Mouse (Mus musculus): Measurements from ENCODE around the gene Clec2g. TPM values are rescaled to one million over a fixed set of nuclear protein-coding genes. Genes with fewer than 3 reads are reported as not detected.
A peak's percentile ranks its signal among the peaks of the same experiment; 100 is the strongest.
"Not testable (repeated sequence)": the region's sequence is repeated elsewhere in the genome, so short reads cannot be mapped to it uniquely, and the experiment has no call there.

Gene Clec2g
- polyA plus RNA-seq, 1 experiment from 2014 or later: not detected

GRCm38 (mm10) chr6:128933050-128933449 lies 1.1 kb upstream of the Clec2g start:
- no peaks in the 10 kb centered on the region for H3K27me3 ChIP-seq (ENCODE audit: control insufficient read depth, insufficient read depth, low read length)
- no peak overlapping the region for H3K27ac ChIP-seq
- no peak overlapping the region for H3K4me2 ChIP-seq (replicated peaks)
- no peak overlapping the region for H3K4me3 ChIP-seq (replicated peaks; ENCODE audit: low read length)
- H3K9ac ChIP-seq: no peak overlapping the region
- no peaks in the 10 kb centered on the region for H3K9me3 ChIP-seq (ENCODE audit: control insufficient read depth, low read length)
- H3K4me1 ChIP-seq (replicated peaks; ENCODE audit: control insufficient read depth, insufficient read depth, low read length): no peaks in the 10 kb centered on the region
- WGBS: 87% methylated on average over 2 of the region's 2 CpGs
- DNase-seq (ENCODE audit: low spot score): no peak
- ATAC-seq (ENCODE audit: low FRiP score): no peak
- no peaks in the 10 kb centered on the region for H3K36me3 ChIP-seq (replicated peaks; ENCODE audit: control insufficient read depth, insufficient read depth)

GRCm38 (mm10) chr6:128935889-128936665 lies 1.9 kb downstream of the Clec2g start:
- not testable (repeated sequence) for DNase-seq (ENCODE audit: low spot score); ATAC-seq (ENCODE audit: low FRiP score); H3K4me3 ChIP-seq (replicated peaks; ENCODE audit: low read length); H3K27me3 ChIP-seq (ENCODE audit: control insufficient read depth, insufficient read depth, low read length); H3K9ac ChIP-seq; H3K36me3 ChIP-seq (replicated peaks; ENCODE audit: control insufficient read depth, insufficient read depth); H3K9me3 ChIP-seq (ENCODE audit: control insufficient read depth, low read length); H3K27ac ChIP-seq; H3K4me1 ChIP-seq (replicated peaks; ENCODE audit: control insufficient read depth, insufficient read depth, low read length); H3K4me2 ChIP-seq (replicated peaks)
- 95% methylated on average over 4 of the region's 13 CpGs for WGBS

GRCm38 (mm10) chr6:128941646-128942421 lies 7.7 kb downstream of the Clec2g start:
- WGBS: 87% methylated on average over 5 of the region's 5 CpGs
- peak; percentile 12 for DNase-seq (ENCODE audit: low spot score)
- Histone ChIP-seq H3K9me3 (ENCODE audit: control insufficient read depth, low read length) (no peaks in the 10 kb centered on the region), H3K27me3 (ENCODE audit: control insufficient read depth, insufficient read depth, low read length) (no peaks in the 10 kb centered on the region), H3K4me2 (replicated peaks) (no peak overlapping the region), H3K27ac (no peak overlapping the region), H3K4me1 (replicated peaks; ENCODE audit: control insufficient read depth, insufficient read depth, low read length) (no peaks in the 10 kb centered on the region), H3K9ac (no peak overlapping the region), H3K36me3 (replicated peaks; ENCODE audit: control insufficient read depth, insufficient read depth) (no peaks in the 10 kb centered on the region), H3K4me3 (replicated peaks; ENCODE audit: low read length) (no peak overlapping the region)
- ATAC-seq (ENCODE audit: low FRiP score): 0 out of 2 replicates have a peak, but pooled peaks have one; percentile 21

GRCm38 (mm10) chr6:128945564-128945963 lies 11.4 kb downstream of the Clec2g start:
- ATAC-seq (ENCODE audit: low FRiP score) (no peak), DNase-seq (ENCODE audit: low spot score) (no peak)
- no peak overlapping the region for H3K9ac ChIP-seq
- no peak overlapping the region for H3K4me3 ChIP-seq (replicated peaks; ENCODE audit: low read length)
- H3K9me3 ChIP-seq (ENCODE audit: control insufficient read depth, low read length): no peaks in the 10 kb centered on the region
- no peaks in the 10 kb centered on the region for H3K27me3 ChIP-seq (ENCODE audit: control insufficient read depth, insufficient read depth, low read length)
- H3K4me2 ChIP-seq (replicated peaks): no peak overlapping the region
- 88% methylated on average over 3 of the region's 3 CpGs for WGBS
- H3K27ac ChIP-seq: no peak overlapping the region
- no peaks in the 10 kb centered on the region for H3K4me1 ChIP-seq (replicated peaks; ENCODE audit: control insufficient read depth, insufficient read depth, low read length)
- no peaks in the 10 kb centered on the region for H3K36me3 ChIP-seq (replicated peaks; ENCODE audit: control insufficient read depth, insufficient read depth)

- ATAC-seq (ENCODE audit: low FRiP score) (no peak), DNase-seq (ENCODE audit: low spot score) (no peak)
- no peaks in the 10 kb centered on the region for H3K36me3 ChIP-seq (replicated peaks; ENCODE audit: control insufficient read depth, insufficient read depth)
- no peak overlapping the region for H3K4me2 ChIP-seq (replicated peaks)
- H3K27ac ChIP-seq: no peak overlapping the region
- no peaks in the 10 kb centered on the region for H3K27me3 ChIP-seq (ENCODE audit: control insufficient read depth, insufficient read depth, low read length)
- no peak overlapping the region for H3K9ac ChIP-seq
- H3K9me3 ChIP-seq (ENCODE audit: control insufficient read depth, low read length): no peaks in the 10 kb centered on the region
- H3K4me1 ChIP-seq (replicated peaks; ENCODE audit: control insufficient read depth, insufficient read depth, low read length): no peaks in the 10 kb centered on the region
- 95% methylated on average over 1 of the region's 1 CpGs for WGBS
- H3K4me3 ChIP-seq (replicated peaks; ENCODE audit: low read length): no peak overlapping the region
These were observed 26.9 kb downstream of the Clec2g start for GRCm38 (mm10) chr6:128961110-128961509.

- not testable (repeated sequence) for H3K9me3 ChIP-seq (ENCODE audit: control insufficient read depth, low read length); H3K9ac ChIP-seq; ATAC-seq (ENCODE audit: low FRiP score); H3K4me1 ChIP-seq (replicated peaks; ENCODE audit: control insufficient read depth, insufficient read depth, low read length); H3K27ac ChIP-seq; H3K27me3 ChIP-seq (ENCODE audit: control insufficient read depth, insufficient read depth, low read length); H3K4me2 ChIP-seq (replicated peaks); DNase-seq (ENCODE audit: low spot score); H3K36me3 ChIP-seq (replicated peaks; ENCODE audit: control insufficient read depth, insufficient read depth); H3K4me3 ChIP-seq (replicated peaks; ENCODE audit: low read length)
- 88% methylated on average over 2 of the region's 2 CpGs for WGBS
These were observed 27.9 kb downstream of the Clec2g start for GRCm38 (mm10) chr6:128962108-128962507.

GRCm38 (mm10) chr6:128964519-128964918 lies 30.3 kb downstream of the Clec2g start:
- ATAC-seq (ENCODE audit: low FRiP score): no peak
- H3K9me3 ChIP-seq (ENCODE audit: control insufficient read depth, low read length): no peaks in the 10 kb centered on the region
- no peak for DNase-seq (ENCODE audit: low spot score)
- H3K27me3 ChIP-seq (ENCODE audit: control insufficient read depth, insufficient read depth, low read length): no peaks in the 10 kb centered on the region
- H3K4me1 ChIP-seq (replicated peaks; ENCODE audit: control insufficient read depth, insufficient read depth, low read length): no peaks in the 10 kb centered on the region
- no peak overlapping the region for H3K27ac ChIP-seq
- no peak overlapping the region for H3K4me3 ChIP-seq (replicated peaks; ENCODE audit: low read length)
- no peak overlapping the region for H3K9ac ChIP-seq
- no peaks in the 10 kb centered on the region for H3K36me3 ChIP-seq (replicated peaks; ENCODE audit: control insufficient read depth, insufficient read depth)
- H3K4me2 ChIP-seq (replicated peaks): no peak overlapping the region

- H3K4me2 ChIP-seq (replicated peaks): no peak overlapping the region
- ATAC-seq (ENCODE audit: low FRiP score) (no peak), DNase-seq (ENCODE audit: low spot score) (no peak)
- no peak overlapping the region for H3K4me3 ChIP-seq (replicated peaks; ENCODE audit: low read length)
- no peaks in the 10 kb centered on the region for H3K36me3 ChIP-seq (replicated peaks; ENCODE audit: control insufficient read depth, insufficient read depth)
- no peaks in the 10 kb centered on the region for H3K4me1 ChIP-seq (replicated peaks; ENCODE audit: control insufficient read depth, insufficient read depth, low read length)
- no peak overlapping the region for H3K9ac ChIP-seq
- no peak overlapping the region for H3K27ac ChIP-seq
- no peaks in the 10 kb centered on the region for H3K27me3 ChIP-seq (ENCODE audit: control insufficient read depth, insufficient read depth, low read length)
- H3K9me3 ChIP-seq (ENCODE audit: control insufficient read depth, low read length): no peaks in the 10 kb centered on the region
These were observed 34.3 kb downstream of the Clec2g start for GRCm38 (mm10) chr6:128968463-128968862.

- ATAC-seq (ENCODE audit: low FRiP score): no peak
- no peak overlapping the region for H3K27ac ChIP-seq
- H3K27me3 ChIP-seq (ENCODE audit: control insufficient read depth, insufficient read depth, low read length): no peaks in the 10 kb centered on the region
- WGBS: 93% methylated on average over 1 of the region's 1 CpGs
- H3K4me1 ChIP-seq (replicated peaks; ENCODE audit: control insufficient read depth, insufficient read depth, low read length): no peaks in the 10 kb centered on the region
- H3K4me3 ChIP-seq (replicated peaks; ENCODE audit: low read length): no peak overlapping the region
- H3K36me3 ChIP-seq (replicated peaks; ENCODE audit: control insufficient read depth, insufficient read depth): no peaks in the 10 kb centered on the region
- H3K4me2 ChIP-seq (replicated peaks): no peak overlapping the region
- H3K9ac ChIP-seq: no peak overlapping the region
- H3K9me3 ChIP-seq (ENCODE audit: control insufficient read depth, low read length): no peaks in the 10 kb centered on the region
- no peak for DNase-seq (ENCODE audit: low spot score)
These were observed 35.6 kb downstream of the Clec2g start for GRCm38 (mm10) chr6:128969741-128970140.

Measured in hindbrain, embryonic 14.5 days (tissue).